Mouse (Mus musculus): ENCODE measurements at regions not wholly inside any gene's neighbourhood (a gene's known extent, or its start where the extent isn't known, plus 50 kb on each side); places are given as distances from the start of the nearest gene placed in this dataset.

DNA sequence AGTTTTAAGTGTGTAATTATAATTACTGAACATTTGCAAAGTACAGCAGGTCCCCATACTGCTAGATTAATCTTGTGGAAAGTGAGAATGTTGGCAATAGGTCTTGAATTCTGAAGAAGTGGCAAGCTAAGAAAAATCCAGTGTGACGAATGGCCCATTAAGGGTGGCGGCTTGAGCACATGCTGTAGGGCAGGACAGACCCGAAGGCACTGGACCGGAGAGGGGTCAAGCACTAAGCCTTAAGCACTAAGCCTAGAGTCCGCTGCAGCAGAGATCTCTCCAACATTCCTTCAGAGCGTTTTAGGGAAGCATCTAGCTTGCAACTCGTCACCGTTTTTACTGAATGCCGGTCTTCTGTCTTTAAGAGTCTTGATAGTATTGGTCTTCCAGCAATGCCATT lies 105.6 kb downstream of the Aldh8a1 start:
- DNase-seq (ENCODE audit: low spot score) = no peak

DNA sequence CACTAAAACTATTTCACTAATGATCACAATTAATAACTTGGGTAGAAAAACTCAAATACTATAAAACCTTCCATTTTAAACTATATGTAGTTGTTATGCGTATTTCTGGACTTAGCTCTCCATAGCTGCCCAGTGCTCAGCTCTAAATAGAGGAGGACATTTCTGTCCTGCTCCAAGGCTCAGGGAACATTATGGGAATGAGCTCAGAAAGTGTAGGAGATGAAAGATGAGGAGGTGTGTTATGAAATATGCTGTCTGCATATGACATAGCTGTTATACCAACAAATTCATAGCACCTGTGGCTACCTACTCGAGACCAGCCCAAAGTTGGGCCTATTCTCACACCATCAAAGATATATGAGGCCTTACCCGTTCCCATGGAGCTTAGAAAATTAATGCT lies 106.3 kb downstream of the Aldh8a1 start:
- no peak for DNase-seq (ENCODE audit: low spot score)

DNA sequence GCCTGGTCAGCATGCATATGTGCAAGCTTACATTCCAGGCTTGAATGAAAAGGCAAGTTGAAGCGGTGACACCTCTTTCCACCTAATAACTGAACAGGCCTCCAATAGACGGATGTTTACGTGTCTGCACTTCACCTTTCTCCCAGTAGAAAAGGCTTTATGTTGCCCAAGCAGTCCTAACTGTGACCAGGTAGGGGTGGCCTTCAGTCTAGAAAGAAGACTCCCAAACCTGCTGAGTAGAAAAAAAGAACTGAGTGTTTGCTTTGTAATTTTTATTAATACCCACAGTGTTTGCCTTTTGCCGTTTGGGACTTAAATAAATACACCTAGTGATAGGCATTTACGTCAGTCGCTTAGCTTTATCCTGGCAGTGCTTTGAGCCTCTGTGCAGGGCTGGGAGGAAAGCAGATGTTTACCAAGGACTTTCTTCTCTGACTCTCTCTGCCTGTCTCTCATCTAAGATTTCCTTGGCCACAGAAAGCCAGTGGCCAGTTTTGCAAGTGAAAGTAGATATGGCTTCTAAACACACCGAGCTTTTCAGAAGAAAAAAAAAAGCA lies 104.5 kb upstream of the 1700020N01Rik start:
- no peak for DNase-seq (ENCODE audit: low spot score)

DNA sequence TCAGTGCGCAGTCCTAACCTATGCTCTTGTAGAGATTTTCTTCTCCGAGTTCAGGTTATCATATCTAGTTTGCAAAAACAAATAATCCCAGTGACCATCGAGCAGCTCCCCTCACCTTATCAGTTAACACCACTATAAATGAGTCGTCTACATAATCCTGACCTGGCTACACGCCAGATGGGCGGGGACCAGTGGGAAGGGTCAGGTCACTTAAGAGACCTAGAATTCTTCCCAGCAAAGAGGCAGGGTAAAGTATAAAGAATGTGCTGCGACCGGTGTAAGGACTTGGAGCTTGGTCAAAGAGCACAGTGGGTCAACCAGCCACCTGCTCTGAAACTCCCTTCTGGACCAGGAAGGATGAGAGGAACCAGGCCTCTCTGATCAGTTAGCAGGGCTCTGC lies 102.0 kb upstream of the 1700020N01Rik start:
- DNase-seq (ENCODE audit: low spot score) = no peak

DNA sequence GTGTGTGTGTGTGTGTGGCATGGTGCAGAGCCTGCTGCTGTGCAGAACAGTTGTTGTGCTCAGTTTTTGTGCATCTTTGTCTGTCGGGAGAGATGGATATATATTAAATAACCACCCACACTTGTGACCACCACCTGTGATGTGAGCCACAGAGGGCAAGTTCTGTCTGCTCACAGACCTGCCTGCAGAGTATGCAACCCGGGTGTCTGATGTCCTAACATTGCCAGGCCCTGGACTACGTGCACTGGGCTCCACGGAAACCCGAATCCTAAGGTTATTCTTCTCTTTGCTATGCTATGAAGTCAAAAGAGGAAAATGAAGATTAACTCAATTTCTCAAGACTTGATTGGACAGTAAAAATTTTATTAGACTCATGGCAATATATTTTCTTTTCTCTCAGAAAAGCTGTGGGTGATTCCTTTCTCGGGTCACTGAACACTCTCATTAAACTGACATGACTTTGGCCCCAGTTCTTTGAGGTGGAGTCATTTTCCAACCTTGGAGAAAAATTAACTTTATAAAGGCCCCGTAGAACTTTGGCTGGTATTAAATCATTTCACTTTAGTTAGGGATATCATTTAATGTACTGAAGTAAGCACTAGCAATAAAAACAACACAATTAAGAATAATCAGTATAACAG lies 100.6 kb upstream of the 1700020N01Rik start:
- no peak for DNase-seq (ENCODE audit: low spot score)

DNA sequence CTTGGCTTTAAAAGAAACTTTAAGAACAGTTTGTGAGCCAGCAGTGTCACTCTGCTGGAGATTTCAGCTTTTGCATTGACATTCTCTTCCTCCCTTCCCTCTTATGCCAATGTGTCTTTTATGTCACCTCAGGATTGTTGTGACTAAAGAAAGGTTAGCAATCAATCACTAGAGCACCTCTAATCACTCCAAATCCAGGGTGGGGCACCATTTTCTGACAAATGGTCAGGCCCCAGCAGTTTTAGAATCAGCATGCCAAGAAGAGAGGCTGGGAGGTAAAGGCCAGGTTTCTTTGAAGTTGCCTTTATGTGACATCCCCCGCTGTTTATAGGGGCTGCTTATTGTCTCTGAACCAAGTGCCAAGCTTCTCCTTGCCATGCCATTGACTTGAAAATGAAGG lies 98.4 kb upstream of the 1700020N01Rik start:
- DNase-seq (ENCODE audit: low spot score) = no peak

DNA sequence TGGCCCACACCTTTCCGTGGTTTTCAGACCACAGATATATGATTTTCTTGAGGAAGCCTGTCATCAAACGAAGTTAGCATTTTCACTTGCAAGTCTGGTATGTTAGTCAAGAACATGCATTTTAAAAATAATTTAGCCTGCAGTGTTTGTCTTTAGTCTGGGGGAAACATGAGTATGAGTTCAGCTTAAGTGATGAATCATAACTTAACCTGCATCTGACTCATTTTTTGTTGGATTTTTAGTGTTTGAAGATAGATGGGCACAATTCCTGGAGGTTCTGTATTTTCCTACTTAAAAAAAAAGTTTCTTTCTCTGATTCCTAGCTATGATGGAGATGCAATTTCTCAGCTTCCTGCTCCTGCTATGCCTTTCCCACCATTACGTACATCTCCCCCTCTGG lies 95.8 kb upstream of the 1700020N01Rik start:
- no peak for DNase-seq (ENCODE audit: low spot score)

DNA sequence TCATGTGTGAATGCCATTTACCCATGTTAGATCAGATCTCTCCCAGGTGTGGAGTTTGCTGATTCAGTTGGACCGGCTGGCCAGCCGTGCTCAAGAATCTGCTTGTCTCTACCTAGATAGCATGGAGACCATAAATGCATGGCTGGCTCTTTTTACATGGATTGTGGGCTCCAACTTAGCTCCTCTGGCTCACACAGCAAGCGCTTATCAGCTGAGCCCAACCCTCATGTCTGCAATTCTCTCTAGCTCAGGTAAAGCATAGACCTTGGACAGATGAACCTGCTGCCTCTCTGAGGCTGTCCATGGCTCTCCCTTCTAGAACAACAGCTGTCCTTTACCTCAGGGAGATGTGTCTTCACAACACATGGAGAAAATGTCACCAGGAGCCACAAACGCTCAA lies 94.8 kb upstream of the 1700020N01Rik start:
- DNase-seq (ENCODE audit: low spot score) = no peak

DNA sequence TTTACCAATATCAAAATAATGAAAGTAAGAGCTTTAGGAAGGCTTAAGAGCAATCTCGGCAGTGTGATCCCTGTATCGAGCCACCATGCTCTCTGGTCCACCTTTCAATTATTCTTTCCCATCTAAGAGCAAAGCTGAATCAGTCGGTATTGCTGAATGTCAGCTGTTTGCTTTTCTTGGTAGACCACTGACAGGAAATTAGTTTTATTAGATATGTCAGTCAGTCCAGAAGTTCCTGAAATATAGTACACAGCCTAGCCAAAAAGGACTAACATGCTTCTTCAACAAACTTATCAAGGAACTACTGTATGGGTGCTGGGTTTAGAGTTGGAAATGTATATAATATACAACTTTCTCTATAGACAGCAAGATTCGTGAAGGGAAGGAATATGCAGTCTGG lies 91.3 kb upstream of the 1700020N01Rik start:
- no peak for DNase-seq (ENCODE audit: low spot score)

DNA sequence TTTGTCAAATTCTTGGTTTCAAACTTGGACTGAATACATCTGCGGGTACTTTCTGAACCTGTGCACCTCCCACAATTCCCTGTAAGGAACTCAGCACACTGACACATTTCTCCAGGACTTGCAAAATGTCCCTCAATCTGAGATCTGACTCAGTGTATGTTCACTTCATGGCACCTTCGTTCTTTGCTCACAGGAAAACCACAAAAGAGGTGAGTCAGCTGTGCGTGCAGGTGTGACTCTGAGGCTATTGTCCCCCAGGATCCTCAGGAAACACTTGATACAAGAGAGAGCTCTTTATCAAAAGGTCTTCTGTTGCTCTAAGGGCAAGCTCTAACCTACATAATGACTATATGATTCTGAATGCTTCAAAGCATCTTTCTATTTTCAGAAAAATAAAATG lies 88.5 kb upstream of the 1700020N01Rik start:
- DNase-seq (ENCODE audit: low spot score) = no peak

DNA sequence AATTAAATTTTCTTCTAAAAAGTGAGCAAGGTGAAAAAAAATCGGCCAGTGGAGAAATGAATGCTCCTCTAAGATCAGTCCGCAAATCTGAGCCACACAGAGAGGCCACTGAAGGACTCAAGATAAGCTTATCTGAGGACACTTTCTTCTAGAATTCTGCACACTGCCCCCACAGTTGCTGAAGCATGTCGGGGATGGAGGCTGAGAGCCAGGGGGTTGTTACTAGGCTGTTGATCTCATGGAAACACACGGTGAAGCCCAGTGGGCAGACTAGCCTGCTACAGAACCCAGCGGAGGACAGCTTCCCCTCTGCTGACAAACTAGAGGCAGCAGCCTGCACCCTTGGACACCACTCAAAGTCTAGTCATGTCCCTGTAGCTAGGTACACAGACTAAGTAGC lies 81.6 kb upstream of the 1700020N01Rik start:
- DNase-seq (ENCODE audit: low spot score) = no peak

DNA sequence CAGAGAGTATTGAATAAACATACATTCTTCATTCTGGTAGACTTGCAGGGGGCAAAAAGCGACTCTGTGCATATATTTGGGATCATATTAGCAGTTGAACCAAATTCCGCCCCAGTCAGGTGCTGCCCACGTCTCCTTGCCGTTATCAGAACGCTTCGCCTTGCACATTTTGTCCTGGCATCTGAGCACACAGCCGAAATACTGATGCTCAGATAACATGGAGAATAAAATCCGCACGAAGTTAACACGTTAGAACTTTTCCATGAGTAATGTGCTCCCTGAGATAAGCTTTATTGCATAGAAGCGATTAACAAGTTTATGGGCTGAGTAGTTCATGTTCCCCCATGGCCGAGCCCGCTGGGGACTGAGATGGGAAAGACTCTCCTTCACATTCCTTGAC lies 80.5 kb upstream of the 1700020N01Rik start:
- no peak for DNase-seq (ENCODE audit: low spot score)

DNA sequence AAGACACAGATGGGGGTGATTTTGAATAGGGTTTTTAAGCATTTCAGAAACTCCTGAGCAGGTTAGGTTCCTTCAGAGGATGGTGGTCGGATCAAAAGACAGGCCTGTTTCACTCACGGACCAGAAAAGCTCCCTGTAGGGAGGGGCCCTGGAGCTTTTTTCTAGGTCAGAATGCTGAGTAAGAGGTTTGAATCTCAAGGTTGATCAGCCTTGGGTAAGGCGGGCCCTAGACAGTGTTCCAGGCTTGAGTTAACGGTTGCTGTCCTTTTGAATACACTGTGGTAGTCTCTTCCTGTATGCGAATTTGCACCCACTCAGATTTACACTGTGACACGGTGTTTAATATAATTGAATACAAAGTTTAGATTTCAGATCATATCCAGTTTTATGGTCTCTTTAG lies 75.2 kb upstream of the 1700020N01Rik start:
- DNase-seq (ENCODE audit: low spot score) = no peak

DNA sequence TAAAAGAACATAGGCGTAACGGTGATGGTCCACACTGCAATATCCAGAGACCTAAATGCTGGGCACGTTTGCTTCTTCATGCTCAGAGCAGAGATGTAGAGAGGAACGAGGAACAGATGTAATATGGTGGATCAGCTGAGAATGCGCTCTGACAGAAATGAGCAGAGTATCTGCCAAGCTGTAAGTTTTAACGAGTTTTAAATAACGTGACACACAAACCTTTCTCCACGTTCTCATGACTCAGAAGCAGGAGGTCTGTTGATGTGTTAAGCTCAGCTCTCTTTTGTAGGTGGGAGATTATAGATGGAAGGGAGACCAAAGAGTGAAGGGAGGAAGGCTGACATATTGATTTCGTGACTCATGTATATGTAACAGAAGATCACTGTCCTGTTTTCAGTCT lies 72.1 kb upstream of the 1700020N01Rik start:
- DNase-seq (ENCODE audit: low spot score) = no peak

DNA sequence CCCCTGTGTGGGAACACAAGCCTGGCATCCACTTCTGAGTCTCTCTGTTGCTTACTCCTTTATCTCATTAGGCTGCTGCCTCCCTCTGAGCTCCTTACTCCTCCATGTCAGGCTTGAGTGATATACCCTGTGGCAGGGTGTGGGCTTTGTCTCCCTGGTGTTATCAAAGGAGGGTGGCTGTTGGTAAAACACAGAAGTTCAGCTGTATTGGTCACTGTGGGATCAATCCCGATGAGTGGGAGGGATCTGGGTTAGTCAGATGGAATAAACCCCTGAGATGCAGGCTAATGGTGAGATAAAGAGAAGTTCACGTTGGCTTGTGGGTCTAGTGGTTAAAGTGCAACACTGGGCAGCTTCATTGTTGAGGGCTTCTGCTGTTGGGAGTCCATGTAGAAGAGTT lies 67.4 kb upstream of the 1700020N01Rik start:
- DNase-seq (ENCODE audit: low spot score) = no peak

DNA sequence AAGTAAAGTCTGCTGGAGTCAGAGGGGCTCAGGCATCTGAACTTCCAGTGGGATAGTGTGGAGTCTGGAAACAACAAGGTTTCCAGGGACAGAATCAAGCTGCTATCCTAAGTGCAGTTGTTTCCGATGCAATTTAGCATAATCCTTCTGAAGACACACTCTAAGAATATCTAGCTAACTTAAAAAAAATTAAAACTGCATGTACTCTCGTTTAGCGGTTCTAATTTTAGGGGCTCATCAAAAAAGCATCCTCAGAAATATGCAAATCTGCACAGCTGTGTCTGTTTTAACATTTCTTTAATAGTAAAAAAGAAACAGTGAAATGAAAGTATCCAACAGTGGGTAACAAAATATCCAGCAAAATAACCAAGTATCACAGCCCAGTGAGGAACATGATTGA lies 64.5 kb upstream of the 1700020N01Rik start:
- no peak for DNase-seq (ENCODE audit: low spot score)

DNA sequence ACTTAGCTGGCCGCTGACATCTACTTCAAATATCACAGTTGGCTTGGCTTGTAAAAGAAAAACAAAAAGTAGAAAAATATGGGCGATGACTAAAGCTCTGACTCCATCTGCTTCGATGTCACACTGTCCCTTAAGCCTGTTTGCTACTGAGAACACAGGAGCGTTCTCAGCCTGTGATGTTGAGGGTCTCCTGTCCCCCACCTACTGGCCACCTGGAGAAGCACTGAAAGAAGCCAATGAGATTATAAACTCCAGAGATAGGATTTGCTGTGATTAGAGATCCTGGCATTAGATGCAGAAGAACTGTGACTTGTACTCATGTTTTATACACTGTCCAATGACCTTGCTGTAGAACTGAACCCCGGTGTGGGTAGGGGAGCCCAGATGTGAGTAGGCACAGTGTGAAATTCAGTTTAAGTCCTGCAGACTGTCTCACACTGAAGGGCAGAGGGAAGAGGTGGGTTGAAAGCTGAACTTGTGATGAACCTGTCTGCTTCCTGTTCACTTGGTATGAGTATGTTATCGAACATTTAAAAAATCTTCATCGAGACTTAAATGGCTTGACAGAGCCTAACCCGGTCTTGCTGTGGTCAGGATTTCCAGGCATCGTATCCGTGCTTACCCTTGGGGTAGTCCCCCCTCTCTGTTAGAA lies 63.7 kb upstream of the 1700020N01Rik start:
- DNase-seq (ENCODE audit: low spot score) = no peak

DNA sequence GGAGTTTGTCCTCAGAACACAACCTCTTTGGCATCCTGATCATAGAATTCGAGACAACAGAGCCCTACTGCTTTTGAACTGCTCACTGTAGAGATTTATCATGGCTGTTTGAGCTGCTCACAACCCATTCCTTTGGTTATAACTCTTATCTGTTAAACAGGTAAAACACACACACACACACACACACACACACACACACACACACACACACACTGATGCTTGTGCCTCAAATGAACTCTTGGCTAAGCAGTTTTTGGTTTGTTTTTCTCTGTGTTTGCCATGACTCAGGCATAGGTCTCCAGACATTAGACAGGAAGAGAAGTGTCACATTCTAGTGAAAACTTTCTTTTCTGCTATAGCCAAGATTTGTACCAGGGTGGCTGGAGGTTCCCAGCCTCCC lies 60.8 kb upstream of the 1700020N01Rik start:
- no peak for DNase-seq (ENCODE audit: low spot score)

DNA sequence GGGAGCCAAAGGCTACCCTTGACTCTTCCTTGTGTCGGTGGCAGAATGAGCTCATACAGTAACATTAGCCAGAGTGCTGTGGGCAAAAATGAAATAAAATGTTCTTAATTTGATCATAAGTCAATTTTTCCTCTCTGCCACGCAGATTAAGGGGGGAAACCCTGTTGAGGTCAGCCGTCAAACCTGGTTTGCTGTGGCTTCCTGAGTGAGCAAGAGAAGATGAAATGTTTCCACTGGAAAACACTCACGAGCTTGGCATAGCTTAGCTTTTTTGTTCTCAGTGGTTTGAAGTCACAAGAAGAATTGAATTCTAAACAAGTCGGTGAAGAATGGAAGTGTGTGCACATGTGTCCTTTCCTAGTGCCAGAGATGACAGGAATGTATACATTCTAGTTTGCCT lies 57.3 kb upstream of the 1700020N01Rik start:
- no peak for DNase-seq (ENCODE audit: low spot score)

DNA sequence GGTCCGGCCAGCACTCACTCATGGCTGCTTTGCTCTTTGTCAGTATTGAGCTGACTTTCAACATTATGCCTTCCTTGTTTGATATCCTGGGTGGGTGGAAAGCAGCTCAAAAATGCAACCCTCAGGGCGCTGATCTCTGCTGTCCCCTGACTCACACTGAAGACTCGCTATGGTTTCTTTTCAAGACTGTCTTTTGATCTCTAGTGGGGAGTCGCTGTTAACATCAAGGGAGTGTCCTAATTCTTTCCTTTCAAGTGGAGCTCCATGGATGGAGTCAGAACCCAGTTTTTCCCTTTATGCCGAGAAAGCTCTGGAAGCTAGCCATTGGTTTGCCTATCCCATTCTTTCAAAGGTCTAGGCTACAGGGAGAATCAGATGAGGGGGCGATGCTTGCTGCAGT lies 54.5 kb upstream of the 1700020N01Rik start:
- no peak for DNase-seq (ENCODE audit: low spot score)

Measured in heart, adult 8-10 months (tissue).